Mouse (Mus musculus) liver, postnatal 0 days (tissue): ENCODE measurements at regions not wholly inside any gene's neighbourhood (a gene's known extent, or its start where the extent isn't known, plus 50 kb on each side); places are given as distances from the start of the nearest gene placed in this dataset.

Experiments
- ATAC-seq: fragments of 200-750 bp; cut with Nextera tagmentation; 2 replicates; pipeline ENCODE4 v1.8.0; 2017; ENCODE audit warnings: mild to moderate bottlenecking, moderate library complexity
- DNase-seq: peaks from one replicate; pipeline ENCODE4 v3.0.0-alpha.2; 2016
- H3K27ac ChIP-seq: fragments of 300-500 bp; sonication (generic); 2 replicates; pipeline ENCODE4 v1.5.1; 2014; ENCODE audit warnings: antibody characterized with exemption, moderate library complexity, mild to moderate bottlenecking, low read depth
- H3K27me3 ChIP-seq: fragments of 300-500 bp; sonication (generic); 2 replicates; pipeline ENCODE4 v1.6.1; 2014; ENCODE audit warnings: low read length, control low read depth, mixed read lengths; ENCODE audit not compliant: insufficient read depth
- H3K36me3 ChIP-seq: fragments of 300-500 bp; sonication (generic); replicated peaks from 2 replicates; pipeline ENCODE4 v1.6.1; 2014; ENCODE audit warnings: mild to moderate bottlenecking, control low read depth, low read length, moderate library complexity, mixed read lengths; ENCODE audit not compliant: insufficient read depth
- H3K4me1 ChIP-seq: fragments of 300-500 bp; sonication (generic); 2 replicates; pipeline ENCODE4 v1.6.1; 2014; ENCODE audit warnings: antibody characterized with exemption, mild to moderate bottlenecking, control low read depth; ENCODE audit not compliant: insufficient read depth
- H3K4me2 ChIP-seq: fragments of 300-500 bp; sonication (generic); 2 replicates; pipeline ENCODE4 v1.6.1; 2014; ENCODE audit warnings: low read depth, mild to moderate bottlenecking, low read length, moderate library complexity, mixed read lengths
- H3K4me3 ChIP-seq: fragments of 300-500 bp; sonication (generic); 2 replicates; pipeline ENCODE4 v1.5.1; 2014; ENCODE audit warnings: low read depth, low read length
- H3K9ac ChIP-seq: fragments of 300-500 bp; sonication (generic); replicated peaks from 2 replicates; pipeline ENCODE4 v1.6.1; 2014; ENCODE audit warnings: mild to moderate bottlenecking, moderate library complexity
- H3K9me3 ChIP-seq: fragments of 300-500 bp; sonication (generic); 2 replicates; pipeline ENCODE4 v1.6.1; 2016; ENCODE audit warnings: mild to moderate bottlenecking, control low read depth, low read length, mixed read lengths
- CTCF ChIP-seq: sonication (generic); IDR thresholded peaks from 2 replicates; pipeline ENCODE4 v1.5.1; 2016; ENCODE audit warnings: antibody characterized with exemption, low read depth
- EP300 ChIP-seq: IDR thresholded peaks from 2 replicates; pipeline ENCODE4 v1.6.1; 2016; ENCODE audit warnings: antibody characterized with exemption, low read depth, mild to moderate bottlenecking
- WGBS: fragments of 180-500 bp; shearing (Covaris S2); extraction: QIAGEN DNeasy Blood & Tissue Kit; methylation state at CpG from one replicate; pipeline ENCODE4 v1.1.7; 2014; ENCODE audit not compliant: insufficient replicate concordance; 5-methylcytosine and 5-hydroxymethylcytosine counted together

DNA sequence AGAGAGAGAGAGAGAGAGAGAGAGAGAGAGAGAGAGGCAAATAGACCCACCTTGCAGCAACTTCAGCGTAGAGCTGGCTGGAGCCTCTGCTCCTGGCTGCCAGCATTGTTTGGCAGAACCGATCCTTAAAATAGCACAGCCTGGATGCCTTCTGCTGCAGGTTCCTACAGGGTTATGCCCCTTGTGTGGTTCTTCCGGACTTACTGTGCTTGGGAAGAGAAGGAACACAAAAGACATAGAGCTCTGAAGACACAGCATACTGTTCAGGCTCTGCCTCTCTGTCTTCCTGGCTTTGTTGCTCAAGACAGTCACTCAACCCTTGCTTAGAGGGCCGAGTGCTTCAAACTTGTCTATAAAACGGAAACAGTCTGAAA is 86.2 kb upstream of the Slc25a26 start:
- H3K4me1 ChIP-seq: no peaks in the 10 kb centered on the region
- ATAC-seq: no peak
- no peak for DNase-seq

DNA sequence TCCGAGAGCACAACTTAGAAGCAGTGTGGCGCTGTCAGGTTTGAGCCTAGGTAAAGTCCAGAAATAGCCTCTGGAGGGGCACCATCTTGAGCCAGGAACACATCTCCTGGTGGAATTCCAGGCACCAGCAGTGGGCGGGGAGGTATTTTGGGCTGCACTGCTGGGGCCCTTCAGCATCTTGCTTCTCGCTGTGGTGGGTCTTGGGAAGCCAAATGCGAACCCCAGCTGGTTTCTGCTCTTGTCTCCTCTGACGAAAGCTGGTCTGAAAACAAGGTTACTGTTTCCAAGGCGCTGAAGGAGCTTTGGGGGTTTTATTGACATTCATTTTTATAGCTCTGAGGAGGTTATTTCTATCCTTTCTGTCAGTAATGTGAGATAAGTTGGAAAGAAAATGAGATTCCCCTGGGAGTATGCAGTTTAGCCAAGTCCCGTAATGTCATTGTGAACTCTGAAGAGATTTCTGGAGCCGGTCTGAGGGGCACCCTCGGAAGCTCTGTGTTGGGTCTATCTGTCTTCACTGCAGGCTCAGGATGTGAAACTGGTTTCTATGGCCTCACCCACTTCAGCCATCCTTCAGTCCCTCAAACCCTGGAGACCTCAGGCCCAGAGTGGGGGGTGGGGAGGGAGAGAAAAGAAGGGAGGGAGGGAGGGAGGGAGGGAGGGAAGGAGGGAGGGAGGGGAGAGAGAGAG is 86.7 kb upstream of the Slc25a26 start:
- H3K27ac ChIP-seq: no peak overlapping the region
- no peaks in the 10 kb centered on the region for H3K27me3 ChIP-seq
- 69% methylated on average over 10 of the region's 10 CpGs for WGBS
- DNase-seq (no peak), ATAC-seq (no peak)
- no peak for TF ChIP-seq CTCF
- TF ChIP-seq EP300: no peak
- H3K36me3 ChIP-seq: no peaks in the 10 kb centered on the region
- H3K4me2 ChIP-seq: no peak overlapping the region
- no peak overlapping the region for H3K4me3 ChIP-seq
- no peaks in the 10 kb centered on the region for H3K4me1 ChIP-seq
- H3K9me3 ChIP-seq: no peaks in the 10 kb centered on the region
- H3K9ac ChIP-seq: no peak overlapping the region

More for the DNA sequence above, 86.2 kb upstream of the Slc25a26 start:
- H3K36me3 ChIP-seq: no peaks in the 10 kb centered on the region
- H3K27ac ChIP-seq: no peak overlapping the region
- TF ChIP-seq CTCF: no peak
- no peak for TF ChIP-seq EP300
- no peaks in the 10 kb centered on the region for H3K27me3 ChIP-seq
- no peak overlapping the region for H3K4me3 ChIP-seq
- 56% methylated on average over 5 of the region's 5 CpGs for WGBS
- no peak overlapping the region for H3K9ac ChIP-seq
- no peak overlapping the region for H3K4me2 ChIP-seq
- no peaks in the 10 kb centered on the region for H3K9me3 ChIP-seq

DNA sequence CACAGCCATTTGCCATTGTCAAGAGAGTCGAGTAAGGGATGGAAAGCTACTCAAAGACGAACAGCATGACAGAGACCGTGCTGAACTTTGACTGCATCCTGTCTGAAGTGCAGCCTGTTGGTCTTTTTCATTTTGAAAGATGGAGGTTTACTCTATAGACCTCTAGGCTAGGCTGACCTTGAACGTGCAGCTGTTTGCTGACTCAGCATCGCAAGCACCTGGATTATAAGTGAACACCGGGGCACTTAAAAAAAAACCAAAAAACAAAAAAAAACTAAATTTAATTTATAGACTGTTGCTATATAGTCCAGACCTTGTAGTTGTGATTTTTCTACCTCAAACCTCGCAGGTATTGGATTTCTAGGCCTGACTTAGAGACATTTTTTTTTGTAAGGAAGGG is 87.8 kb upstream of the Slc25a26 start:
- no peak overlapping the region for H3K9ac ChIP-seq
- H3K4me2 ChIP-seq: no peak overlapping the region
- DNase-seq (no peak), ATAC-seq (no peak)
- TF ChIP-seq CTCF (no peak), EP300 (no peak)
- H3K36me3 ChIP-seq: no peaks in the 10 kb centered on the region
- H3K4me1 ChIP-seq: no peaks in the 10 kb centered on the region
- H3K9me3 ChIP-seq: no peaks in the 10 kb centered on the region
- no peaks in the 10 kb centered on the region for H3K27me3 ChIP-seq
- WGBS: 81% methylated on average over 7 of the region's 7 CpGs
- H3K4me3 ChIP-seq: no peak overlapping the region
- no peak overlapping the region for H3K27ac ChIP-seq

DNA sequence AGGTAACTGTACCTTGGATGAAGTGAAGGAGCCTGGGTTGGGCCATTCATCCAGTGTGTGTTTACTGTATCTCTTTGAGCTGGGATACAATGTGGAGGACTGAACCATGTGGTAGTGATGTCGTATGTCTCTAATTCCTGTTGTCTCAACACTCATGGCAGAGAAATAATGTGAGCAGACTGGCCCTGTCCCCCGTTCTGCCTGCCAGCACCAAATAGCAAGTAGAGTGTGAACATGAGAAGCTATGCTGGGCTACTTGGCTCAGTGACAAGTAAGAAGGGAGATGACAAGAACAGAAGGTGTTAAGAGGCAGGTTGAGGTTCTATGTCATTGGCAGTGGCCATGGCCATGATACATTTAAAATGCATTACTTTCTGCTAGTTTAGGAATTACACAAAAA is 89.7 kb upstream of the Slc25a26 start:
- no peaks in the 10 kb centered on the region for H3K36me3 ChIP-seq
- H3K9ac ChIP-seq: no peak overlapping the region
- H3K4me2 ChIP-seq: no peak overlapping the region
- TF ChIP-seq EP300: no peak
- TF ChIP-seq CTCF: no peak
- no peaks in the 10 kb centered on the region for H3K9me3 ChIP-seq
- no peak overlapping the region for H3K4me3 ChIP-seq
- ATAC-seq: no peak
- DNase-seq: no peak
- no peaks in the 10 kb centered on the region for H3K27me3 ChIP-seq
- H3K27ac ChIP-seq: no peak overlapping the region
- 72% methylated on average over 2 of the region's 2 CpGs for WGBS
- H3K4me1 ChIP-seq: no peaks in the 10 kb centered on the region

DNA sequence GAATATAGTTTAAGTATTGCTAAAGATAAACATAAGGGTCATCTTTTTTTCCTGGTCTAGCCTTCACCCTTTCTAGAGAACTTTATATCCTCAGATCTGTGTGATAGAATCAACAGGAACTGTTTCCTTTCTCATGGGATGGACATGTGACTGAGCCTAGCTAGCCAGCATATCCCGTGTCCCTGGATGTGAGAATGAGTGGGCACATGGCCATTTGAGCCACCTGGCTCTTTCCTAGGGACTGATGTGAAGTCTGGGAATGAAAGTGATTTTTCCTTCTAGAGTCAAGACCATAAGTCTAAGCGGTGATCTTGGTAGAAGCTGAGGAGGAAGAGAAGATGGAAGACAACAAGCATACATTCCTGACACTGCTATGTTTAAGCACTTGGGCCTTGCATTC is 91.1 kb upstream of the Slc25a26 start:
- H3K9ac ChIP-seq: no peak overlapping the region
- no peaks in the 10 kb centered on the region for H3K36me3 ChIP-seq
- H3K4me1 ChIP-seq: no peaks in the 10 kb centered on the region
- H3K27me3 ChIP-seq: no peaks in the 10 kb centered on the region
- no peak overlapping the region for H3K4me2 ChIP-seq
- H3K4me3 ChIP-seq: no peak overlapping the region
- H3K27ac ChIP-seq: no peak overlapping the region
- ATAC-seq (no peak), DNase-seq (no peak)
- H3K9me3 ChIP-seq: no peaks in the 10 kb centered on the region
- TF ChIP-seq CTCF (no peak), EP300 (no peak)
- WGBS: 82% methylated on average over 2 of the region's 2 CpGs

DNA sequence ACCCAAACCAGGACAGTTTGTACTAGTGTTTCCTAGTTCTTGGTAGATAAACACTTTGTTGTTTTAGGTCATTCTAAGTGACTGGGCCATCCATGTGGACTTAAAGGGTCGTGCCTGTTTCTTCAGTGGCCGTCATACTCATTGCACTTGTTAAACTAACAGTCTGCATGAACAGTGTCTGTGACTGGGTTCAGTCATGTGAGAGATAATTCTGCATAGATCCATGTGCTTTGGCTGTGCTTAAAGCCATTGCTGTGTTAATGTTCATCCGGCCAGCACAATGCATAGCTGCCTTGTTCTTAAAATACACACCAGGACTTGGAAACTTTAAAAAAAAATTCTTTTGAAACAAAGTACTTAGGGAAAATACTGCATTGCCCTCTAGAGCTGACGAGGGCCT is 92.4 kb upstream of the Slc25a26 start:
- no peak overlapping the region for H3K4me2 ChIP-seq
- H3K36me3 ChIP-seq: no peaks in the 10 kb centered on the region
- no peak overlapping the region for H3K27ac ChIP-seq
- H3K9ac ChIP-seq: no peak overlapping the region
- DNase-seq (no peak), ATAC-seq (no peak)
- H3K4me1 ChIP-seq: no peaks in the 10 kb centered on the region
- no peak for TF ChIP-seq CTCF
- no peak for TF ChIP-seq EP300
- no peaks in the 10 kb centered on the region for H3K9me3 ChIP-seq
- H3K4me3 ChIP-seq: no peak overlapping the region
- WGBS: 67% methylated on average over 4 of the region's 4 CpGs
- H3K27me3 ChIP-seq: no peaks in the 10 kb centered on the region
